Mouse (Mus musculus) right cerebral cortex, adult 18-20 months (tissue): Measurements from ENCODE around the gene Cpb2.
A peak's percentile ranks its signal among the peaks of the same experiment; 100 is the strongest.

Experiments used
- DNase-seq: peaks from one replicate; pipeline ENCODE4 v3.0.0; 2022; ENCODE audit warnings: mixed read lengths

The Cpb2 gene

DNA sequence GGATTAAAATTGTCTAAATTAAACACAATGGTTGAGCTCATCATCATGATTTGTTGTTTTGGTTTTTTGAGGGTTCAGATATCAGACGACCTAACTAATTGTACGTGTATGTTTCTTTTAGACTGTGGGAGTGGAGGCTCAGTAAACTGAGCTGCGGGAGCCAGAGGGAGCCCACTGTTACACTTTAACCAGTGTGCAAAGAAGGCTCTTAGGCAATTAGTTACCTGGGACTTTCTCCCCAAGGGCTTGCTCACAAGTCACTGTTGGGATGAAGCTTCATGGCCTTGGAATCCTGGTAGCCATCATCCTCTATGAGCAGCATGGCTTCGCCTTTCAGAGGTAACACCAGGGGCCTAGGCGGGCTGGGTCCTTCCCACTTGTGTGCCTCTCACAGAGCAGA is at the start of gene Cpb2:
Gene Cpb2 (plus strand): TSS at position 201 of the 400 bp plus-strand sequence.
- no peak for DNase-seq

DNA sequence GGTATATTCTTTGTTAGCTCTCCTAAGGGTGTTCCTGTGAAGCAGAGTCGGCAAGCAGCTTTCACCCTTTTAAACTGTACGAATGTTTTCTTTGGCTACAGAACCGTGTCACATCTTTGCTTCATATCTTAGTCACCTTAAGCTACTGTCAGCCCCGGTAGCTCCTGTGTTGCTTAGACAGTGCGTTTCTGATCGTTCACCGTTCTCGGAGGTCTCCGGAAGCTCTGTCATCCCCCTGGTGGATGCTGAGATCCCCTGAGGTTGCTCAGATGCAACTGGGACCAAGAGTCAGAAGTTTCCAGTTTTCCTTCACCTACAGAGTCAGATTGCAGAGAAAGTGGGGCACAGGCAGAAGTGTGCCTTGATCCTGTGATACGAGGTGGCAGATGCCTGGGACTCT is 49.7 kb upstream of the Cpb2 start:
- no peak for DNase-seq

DNA sequence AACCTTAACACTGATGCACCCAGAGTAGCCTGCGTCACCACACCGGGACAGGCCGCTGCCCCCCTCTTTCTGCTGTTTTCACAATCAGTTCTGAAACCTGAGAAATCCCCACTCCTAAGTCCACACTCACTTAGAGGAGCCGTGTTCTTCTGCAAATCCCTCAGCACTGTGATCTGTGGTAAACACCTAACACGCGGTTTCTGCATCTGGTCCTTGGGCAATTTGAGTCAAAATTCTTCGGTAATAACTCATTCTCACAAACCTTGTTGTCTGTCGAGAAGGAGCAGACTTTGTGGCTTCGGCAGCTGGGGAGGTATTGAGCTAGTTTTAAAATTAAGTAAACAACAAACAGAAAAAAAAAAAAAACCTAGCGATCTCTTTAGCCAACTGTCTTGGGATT is 49.2 kb upstream of the Cpb2 start:
- DNase-seq = no peak

DNA sequence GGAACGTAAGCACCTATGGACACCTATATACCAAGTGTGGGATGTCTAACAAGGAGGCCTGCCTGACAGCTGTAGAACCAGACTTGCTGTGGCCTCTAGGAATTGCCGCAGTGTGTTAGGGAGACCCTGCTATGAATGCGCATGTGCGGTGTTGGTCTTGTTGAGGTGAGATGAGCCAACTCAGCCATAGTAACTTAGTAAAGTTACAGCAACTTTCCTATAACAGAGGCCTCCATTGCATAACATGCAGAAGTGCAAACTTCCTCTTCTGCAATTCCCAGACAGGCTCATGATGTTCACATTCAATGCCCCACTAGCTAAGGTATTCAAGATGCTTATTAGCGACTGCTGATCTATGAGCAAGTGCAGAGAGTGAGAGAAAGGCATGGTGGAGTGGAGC is 46.6 kb upstream of the Cpb2 start:
- DNase-seq = no peak

DNA sequence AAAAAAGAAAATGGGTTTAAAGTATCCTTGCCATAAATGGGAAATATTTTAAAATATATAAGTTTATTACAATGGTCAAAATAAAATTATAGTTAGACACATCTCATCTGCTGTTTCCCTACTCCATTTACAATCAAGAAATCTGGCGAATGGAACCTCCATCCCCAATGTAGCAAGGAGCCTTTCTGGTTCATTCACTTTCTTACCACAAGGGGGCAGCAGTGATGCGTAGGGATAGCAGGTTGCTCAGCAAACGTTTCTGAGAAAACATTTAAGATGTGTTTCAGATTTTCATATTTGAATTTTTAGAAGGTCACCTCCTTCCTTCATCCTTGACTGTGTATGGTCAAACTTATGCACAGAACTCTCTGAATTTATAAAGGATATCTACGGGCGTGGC is 45.1 kb upstream of the Cpb2 start:
- peak; percentile 36 for DNase-seq

DNA sequence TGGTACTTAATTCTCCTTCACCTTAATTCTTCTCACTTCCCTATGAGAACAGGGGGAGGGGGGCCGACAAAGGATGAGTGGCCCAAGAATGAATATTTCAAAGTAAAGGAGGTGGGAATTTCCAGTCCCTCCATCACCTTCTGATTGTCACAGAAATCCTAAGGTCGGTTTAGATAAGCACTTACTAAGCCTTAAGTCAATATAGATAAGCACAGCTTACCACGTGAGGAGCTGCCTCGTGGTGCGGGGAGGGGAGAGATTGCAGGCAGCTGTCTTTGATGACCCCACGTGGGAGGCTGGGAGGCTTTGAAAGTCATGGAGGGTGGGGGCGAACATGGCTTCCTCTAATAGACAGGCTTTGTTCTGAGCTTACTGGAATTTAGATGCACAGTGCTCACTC is 44.4 kb upstream of the Cpb2 start:
- DNase-seq = no peak

DNA sequence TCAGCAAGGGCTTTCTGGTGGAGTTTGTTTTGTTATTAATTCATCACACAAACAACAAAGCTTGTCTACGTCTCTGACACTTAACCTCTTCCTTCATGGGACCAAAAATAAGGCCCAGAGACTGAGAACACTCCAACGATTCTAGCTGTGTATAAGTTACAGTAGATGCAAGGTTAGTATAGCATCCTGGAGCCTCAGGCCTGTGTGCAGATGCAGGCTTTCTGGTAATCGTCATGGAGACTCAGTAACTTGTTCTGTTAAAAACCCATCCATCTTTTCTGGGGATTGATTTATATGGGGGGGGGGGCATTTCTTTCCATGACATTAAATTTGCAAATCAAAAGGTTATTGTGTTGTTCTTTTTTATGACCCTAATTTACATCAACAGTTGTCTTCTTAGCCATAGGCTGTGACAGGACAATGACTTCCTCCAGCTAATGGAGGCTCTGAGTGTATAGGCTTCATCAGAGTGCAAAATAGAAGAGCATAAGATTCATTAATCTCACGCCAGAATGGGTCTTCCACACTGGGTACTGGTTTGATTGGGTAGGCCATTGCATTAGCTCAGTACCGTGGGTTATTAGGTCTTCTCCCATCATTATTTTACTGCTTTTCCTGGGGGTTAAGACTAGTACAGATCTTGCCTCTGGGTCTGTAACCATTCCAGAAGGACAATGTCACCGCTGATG is 36.6 kb upstream of the Cpb2 start:
- DNase-seq = no peak

DNA sequence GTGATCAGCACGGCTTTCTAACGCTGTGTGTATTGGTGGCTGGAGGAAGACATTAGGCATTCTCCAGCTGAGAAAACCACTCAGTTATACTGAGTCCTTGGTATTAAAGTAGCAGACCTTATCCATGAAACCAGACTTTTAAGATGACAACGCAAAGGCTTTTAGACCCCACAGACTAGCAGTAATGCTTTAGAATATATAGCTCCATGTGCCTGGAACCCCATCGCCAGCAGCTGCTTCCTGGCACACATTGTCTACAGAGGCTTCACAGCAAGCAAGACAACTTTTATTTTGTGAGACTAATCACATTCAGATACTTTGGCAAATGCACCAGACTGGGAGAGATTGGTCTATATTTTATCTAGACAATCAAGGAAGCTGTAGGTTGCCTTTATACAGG is 35.8 kb upstream of the Cpb2 start:
- no peak for DNase-seq

DNA sequence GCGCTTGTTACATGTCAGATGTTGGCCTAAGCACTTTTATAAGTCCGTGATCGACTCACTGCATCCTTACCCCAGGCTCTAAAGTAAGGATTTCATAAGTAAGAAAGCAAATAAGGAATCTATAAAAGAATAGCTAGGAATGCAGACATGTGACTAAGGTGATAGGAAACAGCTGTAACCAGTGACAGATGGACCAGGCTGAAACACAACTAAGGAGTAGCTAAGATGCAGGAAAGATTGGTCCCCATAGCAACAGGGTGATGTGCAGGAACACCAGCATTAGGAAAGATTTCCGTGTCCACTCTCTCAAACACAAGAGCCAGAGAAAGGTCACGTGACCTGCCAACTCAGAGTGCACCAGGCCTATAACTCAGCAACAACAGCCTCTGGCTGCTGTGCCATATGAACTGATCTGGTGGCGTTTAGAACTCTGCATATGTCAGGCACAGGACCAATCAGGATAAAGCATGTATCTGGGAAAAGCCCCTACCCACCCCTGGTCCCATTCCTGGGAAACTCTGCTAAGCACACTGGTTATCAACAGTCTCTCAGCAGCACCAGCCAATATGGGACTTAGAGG is 33.4 kb upstream of the Cpb2 start:
- DNase-seq = no peak

DNA sequence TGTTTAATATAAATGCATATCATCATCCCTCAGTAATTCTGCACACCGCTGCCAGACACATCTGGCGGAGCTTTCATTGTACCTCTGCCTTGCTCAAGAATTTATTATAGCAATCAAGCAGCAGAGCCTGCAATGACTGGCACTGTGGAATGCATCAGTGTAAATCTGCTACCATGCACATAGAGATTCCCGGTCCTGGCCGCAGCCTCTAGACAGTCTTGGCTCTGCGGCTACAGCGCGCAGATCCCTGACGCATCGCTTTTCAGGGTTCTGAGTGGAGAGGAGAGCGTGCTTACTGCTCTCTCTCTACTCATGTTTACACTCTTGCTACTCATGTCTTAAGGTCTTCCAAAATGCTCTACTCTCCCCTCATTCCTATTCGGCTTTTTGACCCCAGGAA is 28.3 kb upstream of the Cpb2 start:
- DNase-seq = no peak

DNA sequence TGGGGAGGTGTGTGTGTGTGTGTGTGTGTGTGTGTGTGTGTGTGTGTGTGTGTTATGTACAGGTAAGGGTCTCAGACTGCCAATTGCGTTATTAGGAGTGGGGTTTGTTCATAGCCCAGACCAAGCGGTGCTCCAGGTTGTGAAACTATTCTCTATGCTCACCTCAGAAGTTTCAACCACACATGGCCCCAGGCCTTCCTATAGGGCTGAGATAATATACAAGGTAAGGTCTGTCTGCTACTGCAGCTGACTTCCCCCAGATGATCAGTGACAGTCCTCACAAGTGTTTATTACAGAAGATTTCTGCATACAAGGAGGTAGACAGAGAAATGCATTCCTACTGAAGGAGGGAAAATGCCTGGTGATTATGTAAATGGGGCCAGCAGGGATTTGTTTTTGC is 23.2 kb upstream of the Cpb2 start:
- no peak for DNase-seq

DNA sequence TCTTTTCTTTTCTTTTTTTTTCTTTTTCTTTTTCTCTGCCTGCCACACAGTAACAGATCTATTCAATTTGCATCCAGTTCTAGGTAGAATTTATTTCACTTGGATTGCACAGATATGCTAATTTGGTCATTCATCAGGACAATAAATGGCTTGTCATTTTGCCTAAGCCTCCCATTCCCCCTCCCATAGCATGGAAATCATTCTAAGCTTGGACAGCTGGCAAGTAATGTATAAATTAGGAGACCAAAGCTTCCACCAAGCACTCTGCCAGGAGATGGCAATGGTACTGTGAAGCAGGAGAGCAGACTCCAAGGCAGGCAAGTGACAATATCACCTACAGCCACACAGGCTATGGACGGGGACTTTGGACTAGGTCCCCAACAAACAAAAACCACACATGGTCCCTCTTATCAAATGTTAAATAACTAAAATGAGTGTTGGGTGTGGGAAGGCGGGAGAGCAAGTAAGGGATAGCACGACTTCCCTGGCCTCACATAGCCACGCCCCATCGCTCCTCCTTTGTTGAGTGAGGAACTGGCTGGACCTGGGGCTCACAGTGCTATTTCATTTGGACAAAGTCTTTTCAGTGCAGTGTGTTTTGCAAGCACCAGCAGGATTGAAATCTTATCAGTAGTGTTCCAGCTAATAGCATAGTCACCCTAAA is 22.7 kb upstream of the Cpb2 start:
- no peak for DNase-seq

DNA sequence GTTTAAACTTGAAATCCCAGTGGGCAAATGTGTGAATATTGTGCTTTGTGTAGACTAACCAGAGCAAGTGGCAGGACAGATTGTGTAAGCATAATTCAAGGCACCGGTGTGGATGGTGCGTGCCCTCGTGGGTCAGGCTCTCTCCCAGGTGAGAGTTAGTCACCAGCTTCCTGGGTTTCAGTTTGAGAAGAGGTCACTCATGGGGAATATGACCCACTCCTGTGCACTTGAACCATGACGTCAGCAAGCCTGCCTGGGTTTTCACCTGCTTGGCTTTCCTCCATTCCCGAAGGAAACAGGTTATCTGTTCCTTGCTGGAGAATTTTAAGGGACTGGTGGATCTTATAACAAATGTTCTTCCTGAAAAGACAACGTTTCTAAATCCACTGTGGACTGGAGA is 19.7 kb upstream of the Cpb2 start:
- no peak for DNase-seq

DNA sequence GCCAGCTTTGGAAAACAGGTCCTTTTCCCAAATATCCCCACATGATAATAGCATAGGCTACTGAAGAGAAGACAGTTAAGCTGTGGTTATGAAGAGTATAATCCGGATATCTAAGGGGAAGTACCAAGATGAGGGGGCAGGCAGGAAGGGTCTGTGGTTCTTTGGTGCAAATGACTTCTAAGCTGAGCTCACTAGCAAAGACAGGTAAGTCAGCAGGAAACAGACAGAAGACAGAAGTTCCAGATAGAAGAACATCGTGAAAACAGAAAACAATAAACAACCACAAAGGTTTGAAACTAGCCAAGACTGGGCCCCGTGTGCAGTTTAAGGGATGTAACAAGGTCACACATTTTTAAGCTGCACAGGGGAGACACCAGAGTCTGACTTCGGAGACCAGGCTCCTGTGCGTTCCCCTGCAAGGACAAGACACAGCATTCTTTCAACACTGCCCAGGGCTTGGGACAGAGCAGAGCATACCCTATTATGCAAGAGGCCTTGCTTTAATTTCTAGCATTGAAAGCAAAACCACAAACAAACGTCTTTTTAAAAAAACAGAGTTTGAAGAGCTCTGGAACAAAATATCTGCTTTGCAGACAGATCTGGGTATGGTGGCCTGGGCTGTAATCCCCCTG is 14.5 kb upstream of the Cpb2 start:
- DNase-seq = no peak

DNA sequence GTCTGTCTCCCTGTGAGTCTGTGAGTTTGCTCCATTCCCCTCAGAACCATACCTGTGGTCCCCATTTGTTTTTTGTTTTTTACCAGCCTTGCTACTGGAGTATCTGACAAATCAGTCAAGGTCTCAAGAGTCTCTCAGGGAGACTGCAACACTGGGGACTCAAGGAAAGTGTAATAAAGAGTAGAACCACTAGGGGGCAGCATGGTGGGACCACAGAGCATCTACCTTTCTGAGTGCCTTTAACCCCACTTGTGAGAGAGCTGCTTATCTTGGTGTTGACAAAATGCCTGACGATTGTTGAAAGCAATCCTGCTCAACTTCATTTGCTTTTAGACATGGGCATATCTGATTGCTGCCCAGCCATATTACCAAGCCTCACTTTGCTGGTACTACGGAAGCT is 12.3 kb upstream of the Cpb2 start:
- peak; percentile 36 for DNase-seq

DNA sequence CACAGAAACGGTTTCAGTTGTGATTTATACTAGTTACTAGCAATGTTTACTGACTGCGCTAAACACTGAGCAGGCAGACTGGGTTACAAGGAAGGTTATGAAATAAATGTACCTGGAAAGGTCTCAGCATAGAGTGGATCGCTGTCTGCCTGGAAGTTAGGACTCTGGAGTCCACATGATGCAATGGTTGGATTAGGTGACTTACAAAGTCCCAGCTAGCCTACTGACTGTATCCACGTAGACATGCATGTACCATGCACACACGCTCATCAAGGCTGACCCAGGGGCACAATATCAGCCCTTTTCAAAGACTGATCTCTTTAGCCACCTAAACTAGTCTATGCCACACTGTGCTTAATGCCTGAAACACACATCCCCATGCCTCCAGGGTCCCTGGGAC is 9.0 kb upstream of the Cpb2 start:
- DNase-seq = no peak

DNA sequence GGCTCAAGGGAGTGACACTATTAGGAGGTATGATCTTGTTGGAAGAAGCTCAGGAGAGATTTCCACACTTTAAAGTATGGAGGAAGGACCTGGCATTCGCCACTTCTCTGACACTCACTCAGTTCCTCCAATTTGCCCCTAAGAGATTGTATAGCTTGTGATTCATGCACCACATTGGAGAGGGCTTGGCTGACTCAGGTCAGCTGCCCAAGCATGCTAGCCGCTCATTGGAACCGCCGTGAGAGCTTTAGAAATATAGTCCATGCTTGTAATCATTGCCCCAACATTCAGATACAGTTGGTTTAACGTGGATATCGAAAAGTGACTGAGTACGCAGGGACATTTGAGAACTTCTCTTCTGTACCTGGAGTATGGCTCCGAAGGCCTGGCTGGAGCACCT is 6.5 kb upstream of the Cpb2 start:
- no peak for DNase-seq

DNA sequence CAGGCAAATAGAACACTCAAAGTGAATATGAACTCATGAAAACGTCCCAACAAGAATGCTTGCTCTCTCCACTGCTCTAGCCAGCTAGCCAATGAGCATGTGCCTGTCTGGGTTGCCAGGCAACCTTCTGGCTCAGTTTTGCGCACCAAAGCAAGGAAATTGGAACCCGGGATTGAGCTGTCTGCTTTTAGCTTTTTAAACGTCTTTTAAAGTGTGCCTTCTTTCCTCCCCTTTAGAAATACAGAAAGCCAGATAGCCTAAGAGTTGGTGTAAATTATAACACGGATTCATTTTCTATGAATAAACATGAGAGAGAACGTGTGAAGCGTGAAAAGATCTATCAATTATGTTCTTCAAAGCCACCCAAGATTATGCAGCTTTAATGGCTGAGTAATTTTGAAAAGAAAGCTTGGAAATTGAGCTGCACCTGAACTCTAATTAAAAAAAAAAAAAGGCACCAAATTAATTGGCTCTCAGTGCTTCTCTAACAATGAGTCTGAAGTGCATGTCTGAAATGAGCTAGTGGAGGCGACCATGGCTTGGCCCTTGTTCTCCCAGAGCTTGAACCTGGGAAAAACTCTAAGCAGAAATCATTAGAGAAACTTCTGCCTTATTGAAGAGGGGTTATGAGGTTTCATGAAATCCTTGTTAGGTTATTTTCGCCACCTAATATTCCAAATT is 6.0 kb upstream of the Cpb2 start:
- DNase-seq = peak; percentile 56

DNA sequence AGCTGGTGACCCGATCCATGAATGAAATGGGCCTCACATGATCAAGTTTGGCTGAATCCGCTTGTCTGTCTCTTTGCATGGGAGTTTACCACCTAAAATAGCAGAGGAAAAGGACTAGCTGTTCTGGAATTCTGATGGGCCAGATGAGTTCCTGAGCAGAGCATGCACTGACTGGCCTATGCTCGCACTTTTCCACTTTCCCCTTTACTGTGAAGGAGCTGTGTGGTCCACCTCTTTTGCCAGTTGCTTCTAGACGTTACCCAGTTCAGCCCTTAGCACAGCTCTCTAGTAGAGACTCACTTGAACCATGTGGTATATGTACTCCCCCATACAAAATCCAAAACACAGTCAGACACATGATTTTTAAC is 5.5 kb upstream of the Cpb2 start:
- DNase-seq = no peak

DNA sequence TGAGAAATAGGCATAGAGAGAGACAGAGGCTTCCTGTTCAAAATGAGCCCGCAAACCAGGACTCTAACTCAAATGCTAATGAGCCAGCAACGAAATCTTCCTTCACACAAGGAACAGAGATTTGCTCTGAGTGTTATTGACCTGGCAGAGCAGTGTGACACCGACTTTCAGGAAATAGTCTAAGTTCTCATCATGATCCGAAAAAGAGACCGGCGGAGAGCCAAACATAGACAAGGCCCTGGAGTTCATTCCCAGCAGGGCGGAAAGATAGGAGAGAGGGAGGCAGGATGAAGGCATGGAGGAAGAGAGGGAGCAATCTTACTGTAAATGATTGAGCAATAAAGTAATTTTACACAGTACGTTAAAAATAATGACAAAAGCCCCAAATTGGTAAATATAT is 5.0 kb upstream of the Cpb2 start:
- DNase-seq = no peak

DNA sequence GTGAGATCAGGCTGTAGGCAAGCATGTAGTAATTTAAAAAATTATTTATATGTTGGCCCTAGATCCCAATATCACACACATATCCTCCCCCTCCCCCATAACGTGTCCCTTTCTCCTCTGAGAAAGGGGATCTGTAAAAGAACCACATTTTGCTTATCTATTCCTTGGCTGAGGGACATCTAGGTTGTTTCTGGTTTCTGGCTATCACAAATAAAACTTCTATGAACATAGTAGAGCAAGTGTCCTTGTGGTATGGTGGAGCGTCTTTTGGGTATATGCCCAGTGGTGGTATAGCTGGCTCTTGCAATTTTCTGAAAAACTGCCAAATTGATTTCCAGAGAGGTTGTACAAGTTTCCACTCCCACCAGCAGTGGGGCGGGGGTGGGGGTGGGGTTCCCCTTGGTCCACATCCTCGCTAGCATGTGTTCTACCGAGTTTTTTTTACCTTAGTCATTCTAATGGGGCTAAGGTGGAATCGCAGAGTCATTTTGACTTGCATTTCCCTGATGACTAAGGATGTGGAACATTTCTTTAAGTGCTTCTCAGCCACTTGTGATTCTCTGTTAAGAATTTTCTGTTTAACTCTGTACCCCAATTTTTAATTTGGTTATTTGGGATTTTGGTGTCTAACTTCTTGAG is 3.9 kb upstream of the Cpb2 start:
- DNase-seq = no peak

DNA sequence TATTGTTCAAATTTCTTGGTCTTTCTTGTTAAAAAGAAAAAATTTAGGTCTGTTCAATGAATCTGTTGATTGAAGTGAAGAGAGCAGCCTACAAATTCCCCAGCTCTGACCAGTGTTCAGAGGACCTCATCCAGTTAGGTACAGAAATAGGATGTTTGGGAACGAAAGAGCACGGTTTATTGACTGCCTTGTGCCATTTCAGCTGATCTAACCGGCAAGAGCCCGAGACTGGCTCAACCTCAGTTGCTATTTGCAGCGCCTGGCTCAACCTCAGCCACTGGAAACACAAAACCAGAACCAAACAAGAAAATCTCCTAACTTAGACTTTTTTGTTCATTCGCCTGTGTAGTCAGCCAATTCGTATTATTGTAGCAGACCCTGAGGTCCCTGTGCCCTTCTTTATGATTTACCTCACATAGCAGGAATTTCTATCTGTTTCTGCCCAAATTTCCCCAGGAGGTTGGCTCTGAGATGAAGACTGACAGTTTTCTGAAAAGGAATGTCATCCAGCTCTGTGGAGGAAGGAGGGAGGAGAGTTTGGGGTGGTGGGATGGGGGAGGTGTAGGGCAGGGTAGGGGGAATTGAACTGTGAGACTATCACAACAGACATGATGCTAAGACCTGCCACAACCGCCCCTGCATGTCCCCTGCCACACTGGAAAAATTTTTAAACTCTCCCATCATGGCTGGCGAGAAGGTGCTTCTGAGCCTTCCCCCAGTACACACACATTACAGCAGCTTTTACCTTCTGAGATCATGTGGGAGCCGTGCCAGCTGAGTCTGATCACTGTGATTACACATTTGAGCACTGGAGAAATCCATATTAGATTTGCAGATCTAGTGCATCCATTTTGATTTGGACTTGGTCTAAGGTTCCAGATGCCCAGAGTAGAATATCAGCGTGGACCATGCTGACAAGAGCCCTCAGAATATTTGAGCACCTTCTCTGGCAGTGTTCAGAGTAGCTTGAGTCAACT is 4.2 kb downstream of the Cpb2 start:
- no peak for DNase-seq
